Mouse (Mus musculus): ENCODE data around the gene Gm49387.

DNA sequence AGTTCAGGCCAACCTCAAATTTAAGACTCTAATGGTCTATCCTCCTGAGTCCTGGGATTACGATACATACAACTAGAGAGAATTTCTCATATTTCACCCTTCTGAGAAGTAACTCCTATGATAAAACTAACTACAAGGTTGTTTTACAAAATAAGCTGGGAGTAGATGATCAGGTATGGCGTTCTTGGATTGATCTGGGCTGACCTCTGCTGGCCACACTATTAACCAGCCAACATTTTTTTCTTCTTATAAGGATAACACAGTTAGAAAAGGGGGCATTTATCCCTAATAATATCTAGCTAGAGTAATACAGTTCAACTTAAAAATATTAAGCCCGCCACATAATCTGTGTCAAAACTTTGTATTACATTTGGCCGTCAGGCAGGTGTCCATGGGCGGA, 35.8 kb downstream of the Gm49387 start:
- TF ChIP-seq CTCF (IDR thresholded peaks at IDR 0.05; ENCODE audit: extremely low read depth, insufficient read depth, low read length) (peak; percentile 38; the same call in 1 of the 2 replicates), POLR2A (IDR thresholded peaks at IDR 0.05; ENCODE audit: extremely low read depth, insufficient read depth, low read length) (no peak)
